Mouse (Mus musculus) embryo, embryonic 10 days (tissue): ENCODE data around the gene Lgr4.

Source experiments
- DNase-seq: peaks from one replicate; pipeline ENCODE4 v3.0.0-alpha.2; 2015; ENCODE audit warnings: low spot score

The Lgr4 gene

DNA sequence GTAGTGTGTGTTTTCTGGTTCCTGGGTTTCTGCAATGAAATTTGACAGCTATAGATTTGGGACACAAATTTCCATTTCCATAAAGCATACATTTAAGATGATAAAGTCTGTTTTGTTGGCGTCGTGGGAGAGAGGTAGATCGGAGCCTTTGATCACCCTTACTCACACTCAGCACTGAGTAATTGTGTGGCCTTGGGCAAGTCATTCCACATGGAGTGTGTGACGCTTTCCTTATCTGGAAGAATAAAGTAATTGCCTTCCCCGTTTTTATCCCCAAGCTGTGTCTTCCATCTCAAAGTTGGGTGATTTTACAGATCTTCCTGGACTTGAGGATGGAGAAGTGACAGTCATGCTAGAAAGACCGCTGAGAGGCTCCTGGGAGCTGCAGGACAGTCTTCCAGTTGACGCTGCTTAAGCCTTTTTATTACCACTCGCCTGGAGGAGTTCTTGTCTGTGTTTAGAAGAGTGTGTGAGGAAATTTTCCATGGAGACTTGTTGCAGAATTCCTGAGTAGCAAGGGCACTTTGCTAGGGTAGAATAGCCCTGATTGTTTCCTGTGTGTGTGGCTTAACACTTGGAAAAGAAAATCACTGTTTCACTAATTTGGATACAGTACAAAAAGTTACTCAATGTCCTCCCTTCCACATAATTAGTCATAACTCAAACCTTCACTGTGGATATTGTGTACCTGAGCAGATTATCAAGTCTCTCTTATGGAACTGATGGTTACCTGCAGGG, 4.0 kb downstream of the Lgr4 start:
- no peak for DNase-seq

- DNase-seq: no peak
Observed at GRCm38 (mm10) chr2:109922306-109922705, 4.9 kb downstream of the Lgr4 start.

DNA sequence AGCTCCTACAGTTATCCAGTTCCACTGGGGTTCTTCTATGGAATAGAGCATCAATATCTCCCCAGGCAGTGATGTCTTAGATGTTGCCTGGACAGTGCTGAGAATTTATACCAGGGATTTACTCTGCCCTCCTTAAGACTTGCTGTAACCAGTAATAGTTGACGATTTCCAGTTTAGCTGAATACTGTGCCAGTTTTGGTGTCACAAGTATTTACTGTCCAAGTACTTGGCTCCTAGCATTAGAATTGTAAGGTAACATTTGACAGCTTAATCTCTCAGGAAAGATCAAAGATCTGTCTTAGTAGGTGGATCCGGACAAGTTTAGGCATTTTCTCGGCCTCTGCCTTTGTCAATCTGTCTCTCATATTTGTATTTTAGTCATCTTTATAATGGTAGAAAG, 5.6 kb downstream of the Lgr4 start:
- DNase-seq: no peak

DNA sequence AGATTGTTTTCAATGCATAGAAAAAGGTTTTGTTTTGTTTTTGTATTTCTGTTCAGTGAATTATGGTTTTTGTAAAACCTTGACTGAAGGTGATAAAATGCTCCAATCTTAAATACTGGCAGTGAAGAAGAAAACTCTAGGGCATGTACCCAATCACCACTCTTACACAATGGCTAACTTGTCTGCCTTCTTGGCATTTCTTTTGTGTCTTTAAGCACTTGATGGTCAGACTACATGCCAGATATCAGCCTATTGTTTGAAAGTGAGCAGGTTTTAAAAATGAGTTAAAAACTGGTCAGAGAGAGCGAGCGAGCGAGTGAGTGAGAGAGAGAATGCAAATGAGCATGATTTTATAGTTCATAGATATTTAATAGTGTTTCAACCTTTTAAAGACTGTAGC, 6.5 kb downstream of the Lgr4 start:
- DNase-seq: no peak

GRCm38 (mm10) chr2:109926984-109927383, 9.5 kb downstream of the Lgr4 start:
- DNase-seq: no peak

- DNase-seq: peak; percentile 33
Observed at GRCm38 (mm10) chr2:109927446-109927845, 10.0 kb downstream of the Lgr4 start.

DNA sequence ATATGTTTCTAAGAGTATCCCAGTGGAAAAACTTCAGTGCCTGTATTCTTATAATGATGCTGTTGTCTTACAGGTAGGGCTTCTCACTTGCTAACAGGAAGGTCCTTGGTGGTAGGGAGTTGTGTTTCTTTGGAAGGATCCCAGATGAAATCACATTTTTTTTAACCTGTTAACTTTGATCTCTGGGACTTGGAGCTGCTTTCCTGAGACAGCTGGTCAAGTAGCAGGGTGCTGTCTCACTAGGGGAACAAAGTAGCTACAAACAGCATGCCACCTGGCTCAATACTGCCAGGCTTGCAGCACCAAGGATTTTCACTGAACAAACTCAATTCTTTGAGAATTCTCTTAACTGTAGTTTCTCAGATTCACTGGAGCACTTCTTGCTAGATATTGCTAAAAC, 10.4 kb downstream of the Lgr4 start:
- DNase-seq: no peak

- DNase-seq: no peak
Observed at GRCm38 (mm10) chr2:109928791-109929190, 11.3 kb downstream of the Lgr4 start.

DNA sequence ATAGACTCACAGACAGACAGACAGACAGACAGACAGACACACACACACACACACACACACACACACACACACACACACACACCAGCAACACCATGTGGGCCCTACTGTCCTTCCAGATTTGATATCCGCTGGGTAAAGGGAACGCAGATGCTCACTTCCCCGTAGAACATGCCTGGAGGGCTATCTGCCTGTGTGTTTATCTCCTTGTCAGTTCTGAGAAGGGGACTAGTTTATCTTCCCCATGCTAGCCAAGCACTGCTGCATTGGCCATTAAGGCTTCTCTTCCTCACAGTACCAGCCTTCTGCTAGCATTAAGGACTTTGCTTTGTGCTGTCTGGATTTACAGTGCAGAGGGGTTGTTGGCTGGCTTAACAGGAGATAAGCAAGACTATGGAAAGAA, 11.8 kb downstream of the Lgr4 start:
- no peak for DNase-seq

GRCm38 (mm10) chr2:109930366-109930765, 12.9 kb downstream of the Lgr4 start:
- DNase-seq: no peak

- DNase-seq: no peak
Observed at GRCm38 (mm10) chr2:109930771-109931170, 13.3 kb downstream of the Lgr4 start.

- DNase-seq: peak; percentile 27
Observed at GRCm38 (mm10) chr2:109931978-109932780, 14.7 kb downstream of the Lgr4 start.

GRCm38 (mm10) chr2:109933151-109933550, 15.7 kb downstream of the Lgr4 start:
- DNase-seq: no peak

DNA sequence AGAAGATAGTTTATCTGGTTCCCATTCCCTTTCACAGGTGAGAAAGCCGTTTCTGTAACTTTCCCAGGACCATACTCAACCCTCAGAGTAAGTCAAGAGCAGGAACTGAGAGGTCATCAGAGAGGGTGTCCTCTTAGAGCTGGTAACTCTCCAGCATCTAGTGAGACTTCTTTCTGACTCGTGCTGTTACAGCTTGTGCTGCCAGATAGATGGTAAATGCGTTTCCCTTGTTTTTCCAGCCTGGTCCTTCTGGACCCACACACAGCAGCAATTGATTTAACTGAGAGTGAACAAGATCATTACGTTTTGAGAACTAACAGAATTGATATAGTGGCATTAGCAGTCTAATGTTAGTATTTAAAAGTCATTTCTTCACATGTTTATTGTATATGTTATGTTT, 16.6 kb downstream of the Lgr4 start:
- no peak for DNase-seq

DNA sequence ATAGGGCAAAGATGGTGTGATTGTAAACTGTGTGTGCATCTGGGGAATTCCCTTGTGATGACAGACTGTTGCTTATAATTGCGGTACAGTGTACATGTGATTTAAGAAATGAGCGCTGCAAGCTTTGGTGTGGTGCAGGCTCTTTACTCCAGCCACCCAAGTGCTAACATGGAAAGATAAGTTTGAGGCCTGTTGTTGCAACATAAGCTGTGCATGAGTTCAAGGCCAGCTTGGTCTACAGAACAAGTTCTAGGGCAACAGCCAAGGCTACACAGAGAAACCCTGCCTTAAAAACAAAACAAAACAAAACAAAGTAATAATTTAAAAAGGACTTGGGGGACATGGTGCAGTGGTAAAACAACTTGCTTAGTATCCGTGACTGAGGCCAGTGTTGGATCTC, 17.7 kb downstream of the Lgr4 start:
- DNase-seq: no peak

GRCm38 (mm10) chr2:109935754-109936409, 18.4 kb downstream of the Lgr4 start:
- no peak for DNase-seq

- DNase-seq: no peak
Observed at GRCm38 (mm10) chr2:109936410-109936755, 18.9 kb downstream of the Lgr4 start.

DNA sequence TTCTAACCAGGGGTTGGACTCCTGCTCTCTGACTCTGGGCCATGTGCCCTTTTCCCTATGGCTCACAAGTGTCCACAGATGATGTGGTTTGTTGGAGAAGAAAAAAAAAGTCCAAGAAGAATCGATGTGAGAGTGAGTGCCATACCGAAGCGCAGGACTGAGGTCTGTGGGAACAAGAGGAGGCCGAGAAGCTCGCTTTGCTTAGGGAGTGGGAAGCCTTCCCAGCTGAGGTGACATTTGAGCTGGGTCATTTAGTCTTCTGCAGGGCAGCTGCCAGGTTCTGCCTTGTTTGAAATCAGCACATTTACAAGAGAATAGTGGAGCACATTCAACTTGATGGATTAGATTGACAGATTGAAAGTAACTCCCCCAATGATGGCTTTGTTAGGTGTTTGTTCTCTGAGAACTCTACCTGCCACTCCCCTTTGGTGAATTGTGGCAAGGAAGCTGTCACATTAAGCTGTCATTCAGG, 24.6 kb downstream of the Lgr4 start:
- DNase-seq: peak; percentile 77

DNA sequence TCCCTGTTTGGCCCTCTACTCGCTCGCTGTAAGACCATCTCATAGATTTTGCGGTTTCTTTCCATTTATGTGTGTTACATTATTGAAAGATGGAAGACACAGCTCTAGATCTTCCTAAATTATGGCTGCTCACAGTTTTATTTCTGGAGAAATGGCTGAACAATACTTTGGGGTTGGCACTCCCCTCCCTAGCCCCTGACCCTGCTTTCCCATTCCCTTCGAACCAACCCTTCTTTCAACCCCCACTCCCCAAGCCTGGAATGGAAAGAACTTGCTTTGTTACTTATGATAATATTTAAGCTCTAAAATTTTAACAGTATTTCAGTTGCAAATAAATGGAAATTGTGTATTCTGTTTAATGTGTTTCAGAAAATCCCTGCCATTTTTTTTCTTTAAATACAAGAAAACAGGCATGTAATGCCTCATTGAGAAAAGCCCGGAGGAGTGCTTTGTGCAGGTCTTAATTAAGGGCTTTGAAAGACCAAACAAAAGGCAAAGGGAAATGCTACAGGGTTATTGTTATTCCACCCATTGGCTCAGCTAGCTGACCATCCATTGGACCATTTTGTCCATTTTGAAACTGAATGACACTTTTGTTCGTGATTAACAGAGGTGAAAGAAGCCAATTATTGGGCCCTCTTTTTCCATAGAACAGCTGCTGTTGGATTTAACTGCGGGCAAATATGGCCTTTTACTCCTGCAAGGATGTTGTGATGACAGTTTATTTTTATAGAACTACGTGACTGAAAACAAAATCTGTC, 25.5 kb downstream of the Lgr4 start:
- peak; percentile 75 for DNase-seq

DNA sequence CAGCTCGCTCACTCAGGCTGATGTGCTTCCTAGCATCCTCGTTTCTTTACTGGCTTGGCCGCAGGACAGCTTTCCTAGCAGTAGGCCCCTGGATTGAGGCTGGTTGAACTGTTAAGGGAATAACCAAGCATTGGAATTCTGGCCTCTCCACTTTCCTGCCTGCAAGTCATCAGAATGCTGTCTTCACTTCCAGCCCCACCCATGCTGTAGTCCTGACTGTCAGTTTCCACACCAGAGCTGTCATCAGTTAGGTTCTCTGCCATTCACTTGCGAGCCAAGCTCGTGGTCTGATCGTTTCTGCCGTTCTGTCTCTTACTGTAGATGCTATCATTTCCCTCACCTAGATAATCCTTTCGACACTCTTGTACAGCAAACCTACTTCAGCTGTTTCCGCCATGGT, 27.5 kb downstream of the Lgr4 start:
- no peak for DNase-seq

DNA sequence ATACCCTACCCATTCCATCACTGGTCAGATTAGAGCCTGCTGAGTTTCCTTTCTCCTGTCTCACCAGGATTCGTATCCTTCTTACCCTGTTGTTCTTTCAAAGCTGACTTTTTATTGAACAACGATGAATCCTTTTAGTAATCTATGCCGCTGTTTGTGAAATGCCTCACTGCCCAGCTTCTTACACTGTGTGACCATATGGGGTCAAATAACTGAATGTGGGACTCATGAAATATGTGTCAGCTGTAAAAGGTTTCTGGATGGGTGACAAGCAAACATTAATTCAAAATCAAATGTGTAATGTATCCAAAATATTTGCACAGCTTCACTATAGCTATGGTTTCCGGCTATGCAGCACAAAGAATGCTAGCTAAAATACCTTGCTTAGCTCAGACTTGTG, 28.1 kb downstream of the Lgr4 start:
- no peak for DNase-seq

DNA sequence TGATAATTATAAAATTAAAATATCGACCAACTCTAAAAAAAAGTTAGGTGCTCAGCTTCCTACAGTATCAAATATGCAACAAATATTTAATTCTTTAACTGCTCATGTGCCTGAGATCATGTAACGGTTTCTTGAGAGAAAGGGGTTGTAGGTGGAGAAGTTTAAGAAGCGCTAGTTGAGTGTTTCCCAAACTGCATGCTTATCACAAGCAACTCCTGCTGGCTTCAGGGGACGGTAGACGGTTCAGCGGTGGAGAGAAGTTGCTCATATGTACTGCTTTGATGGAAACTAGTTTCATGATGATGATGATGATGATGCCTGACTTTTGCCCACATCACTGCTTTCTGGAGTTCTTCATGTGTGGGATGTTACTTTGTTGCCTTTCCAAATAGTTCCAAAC, 29.0 kb downstream of the Lgr4 start:
- no peak for DNase-seq
